Mouse (Mus musculus) kidney, adult 2 months (tissue): ENCODE results near the gene Hhat.

Experiments used
- CTCF ChIP-seq: fragments of 200-500 bp; conservative IDR thresholded peaks from 2 replicates; pipeline ENCODE4 v1.5.1; 2011; ENCODE audit warnings: low read depth, mild to moderate bottlenecking, control low read depth, low read length, moderate library complexity, mixed read lengths; ENCODE audit not compliant: insufficient read depth, insufficient read length
- POLR2A ChIP-seq: fragments of 200-500 bp; IDR thresholded peaks from one replicate; pipeline ENCODE4 v1.6.1; 2011; ENCODE audit warnings: low read depth, low read length, control low read depth

DNA sequence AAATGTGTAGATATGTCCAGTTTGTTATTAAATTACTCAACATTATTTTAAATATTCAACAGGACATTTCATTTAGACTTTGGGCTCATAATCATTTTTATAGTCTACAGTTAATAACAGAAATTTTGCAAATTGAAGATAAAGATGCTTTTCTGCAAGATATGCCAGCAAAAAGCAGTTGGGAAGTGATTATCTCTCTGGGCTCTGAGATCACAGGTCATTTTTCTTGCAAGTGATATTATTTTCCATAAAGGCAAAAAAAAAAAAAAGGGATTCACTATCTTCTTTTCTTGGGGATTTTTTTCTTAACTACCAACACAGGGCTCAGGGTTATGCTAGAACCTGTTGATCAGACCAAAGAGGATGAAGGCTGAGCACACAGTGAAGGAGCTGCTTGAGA, 238.0 kb downstream of the Hhat start:
- TF ChIP-seq CTCF: no peak
- TF ChIP-seq POLR2A: no peak
